Mouse (Mus musculus): Measurements from ENCODE around the gene Spryd3.

Spryd3 gene

GRCm38 (mm10) chr15:102112827-102113226, 23.2 kb downstream of the Spryd3 start:
- no peak for DNase-seq (ENCODE audit: low spot score)

- no peak for DNase-seq (ENCODE audit: low spot score)
Measured at GRCm38 (mm10) chr15:102112181-102112580, 23.9 kb downstream of the Spryd3 start.

GRCm38 (mm10) chr15:102111495-102111829, 24.6 kb downstream of the Spryd3 start:
- DNase-seq (ENCODE audit: low spot score): no peak

GRCm38 (mm10) chr15:102110701-102111494, 25.1 kb downstream of the Spryd3 start:
- DNase-seq (ENCODE audit: low spot score): no peak

GRCm38 (mm10) chr15:102110271-102110670, 25.8 kb downstream of the Spryd3 start:
- no peak for DNase-seq (ENCODE audit: low spot score)

GRCm38 (mm10) chr15:102108651-102109525, 27.1 kb downstream of the Spryd3 start:
- peak; percentile 74 for DNase-seq (ENCODE audit: low spot score)

GRCm38 (mm10) chr15:102107689-102108573, 28.1 kb downstream of the Spryd3 start:
- peak; percentile 66 for DNase-seq (ENCODE audit: low spot score)

- DNase-seq (ENCODE audit: low spot score): no peak
Measured at GRCm38 (mm10) chr15:102106754-102107456, 29.1 kb downstream of the Spryd3 start.

DNA sequence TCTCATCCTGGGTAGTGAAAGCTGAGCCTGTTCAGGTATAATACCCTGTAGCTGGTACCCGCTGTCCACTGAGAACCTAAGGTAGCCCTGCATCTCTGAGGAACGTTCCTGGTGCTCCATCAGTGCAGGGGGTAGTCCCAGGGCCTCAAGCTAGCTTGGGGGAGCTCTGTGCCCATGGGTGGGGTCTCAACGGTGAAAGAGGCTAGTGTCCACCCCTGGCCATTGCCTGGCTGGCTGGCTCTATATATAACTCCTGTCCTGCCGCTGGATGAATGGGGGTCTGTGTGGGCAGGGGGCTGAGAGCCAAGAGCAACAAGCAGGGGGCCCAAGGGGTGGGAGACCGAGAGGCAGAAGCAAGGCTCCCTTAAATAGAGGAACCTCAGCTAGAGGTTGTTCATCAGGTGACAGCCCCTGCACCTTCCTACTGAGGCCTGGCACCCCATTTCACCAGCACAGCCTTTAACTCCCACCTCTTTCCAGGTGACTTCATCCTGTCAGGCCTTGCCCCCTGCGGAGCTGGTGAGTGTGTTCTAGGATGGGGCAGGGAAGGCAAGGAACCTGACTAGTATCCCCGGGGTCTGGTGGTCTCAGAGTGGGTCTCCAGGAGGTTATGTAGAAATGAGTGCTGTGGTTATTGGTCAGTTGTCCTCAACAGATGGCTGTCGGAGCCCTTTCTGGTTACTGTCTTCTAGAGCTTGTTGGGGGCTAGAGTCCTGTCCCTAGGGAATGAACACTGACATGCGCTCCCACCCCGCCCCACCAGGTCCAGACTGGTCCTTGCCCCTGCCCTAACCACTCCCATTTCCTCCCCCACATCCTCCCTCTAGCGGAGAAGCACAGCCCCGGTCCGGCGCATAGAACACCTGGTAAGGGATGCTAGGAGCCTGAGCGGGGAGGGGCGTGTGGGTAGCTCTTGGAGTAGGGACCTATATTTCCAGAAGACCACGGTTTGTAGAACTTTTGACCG, 30.0 kb downstream of the Spryd3 start:
- no peak for DNase-seq (ENCODE audit: low spot score)

DNA sequence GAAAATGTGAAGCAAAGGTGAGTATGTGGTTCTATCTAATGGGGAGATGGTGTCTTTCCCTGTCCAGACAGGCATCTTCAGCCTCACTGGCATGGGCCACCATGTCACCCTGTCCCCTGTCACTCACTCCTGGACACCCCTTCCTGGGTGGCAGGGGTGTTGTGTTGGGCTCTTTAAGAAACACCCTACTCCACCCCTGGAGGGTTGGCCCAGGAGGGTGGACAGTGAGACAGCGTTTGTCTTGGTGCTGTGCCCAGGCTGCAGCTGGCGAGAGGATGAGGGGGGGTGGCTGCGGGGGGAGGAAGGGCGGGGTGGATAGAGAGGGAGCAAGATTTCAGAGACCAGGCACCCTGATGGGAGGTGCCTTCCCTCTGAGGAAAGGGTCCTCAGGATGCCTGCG, 30.7 kb downstream of the Spryd3 start:
- no peak for DNase-seq (ENCODE audit: low spot score)

- no peak for DNase-seq (ENCODE audit: low spot score)
Measured at GRCm38 (mm10) chr15:102103947-102104555, 32.0 kb downstream of the Spryd3 start.

DNA sequence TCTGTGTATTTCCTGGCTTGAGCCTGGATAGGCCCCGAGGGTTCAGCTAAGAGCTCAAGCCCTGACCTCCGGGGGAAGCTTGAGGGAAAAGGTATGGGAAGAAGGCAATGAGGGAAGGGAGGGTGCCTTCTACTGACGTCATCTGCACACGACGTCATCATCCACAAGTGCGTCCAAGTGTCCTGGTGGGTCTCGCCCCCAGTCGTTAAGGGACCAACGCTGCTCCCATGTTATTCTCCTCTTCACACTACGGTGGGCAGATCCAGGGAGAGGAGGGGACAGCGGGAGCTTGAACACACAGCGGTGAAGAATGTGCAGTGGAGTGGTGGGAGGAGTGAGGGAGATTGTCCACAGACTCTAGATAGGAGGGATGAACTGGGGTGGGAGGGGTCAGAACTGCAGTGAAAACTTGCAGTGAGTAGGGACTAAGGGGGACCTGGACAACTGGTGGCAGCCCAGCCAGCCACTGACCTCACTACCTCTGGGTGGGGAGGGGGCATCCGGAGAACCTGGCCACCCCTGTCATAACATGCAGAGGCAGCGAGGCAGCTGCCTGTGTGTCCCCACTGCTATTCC, 32.6 kb downstream of the Spryd3 start:
- DNase-seq (ENCODE audit: low spot score): no peak

DNA sequence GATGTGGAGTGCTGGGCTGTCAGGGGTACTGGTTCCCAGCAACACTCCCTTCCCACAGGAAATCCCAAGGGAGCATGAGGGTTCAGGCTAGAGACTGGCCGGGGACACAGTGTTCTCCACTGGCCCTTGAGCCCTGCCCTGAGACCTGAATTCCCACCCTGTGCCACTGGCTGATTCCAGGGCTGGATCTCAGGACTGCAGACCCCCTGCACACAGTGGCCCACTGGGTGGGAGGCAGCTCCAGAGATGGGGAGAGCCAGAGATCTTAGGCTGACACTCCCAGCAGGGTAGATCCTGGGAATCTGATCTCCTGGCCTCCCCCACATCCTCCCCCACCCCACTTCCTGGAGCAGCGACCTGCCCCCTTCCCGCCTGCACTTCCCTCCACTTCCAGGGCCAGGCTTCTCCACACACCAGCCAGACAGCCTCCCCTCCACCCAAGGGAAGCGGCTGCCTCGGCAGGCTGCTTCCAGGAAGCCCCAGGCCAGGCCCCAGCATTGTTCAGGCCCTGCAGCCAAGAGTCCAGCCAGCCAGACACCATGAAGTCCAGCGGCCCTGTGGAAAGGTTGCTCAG, 33.4 kb downstream of the Spryd3 start:
- no peak for DNase-seq (ENCODE audit: low spot score)

DNA sequence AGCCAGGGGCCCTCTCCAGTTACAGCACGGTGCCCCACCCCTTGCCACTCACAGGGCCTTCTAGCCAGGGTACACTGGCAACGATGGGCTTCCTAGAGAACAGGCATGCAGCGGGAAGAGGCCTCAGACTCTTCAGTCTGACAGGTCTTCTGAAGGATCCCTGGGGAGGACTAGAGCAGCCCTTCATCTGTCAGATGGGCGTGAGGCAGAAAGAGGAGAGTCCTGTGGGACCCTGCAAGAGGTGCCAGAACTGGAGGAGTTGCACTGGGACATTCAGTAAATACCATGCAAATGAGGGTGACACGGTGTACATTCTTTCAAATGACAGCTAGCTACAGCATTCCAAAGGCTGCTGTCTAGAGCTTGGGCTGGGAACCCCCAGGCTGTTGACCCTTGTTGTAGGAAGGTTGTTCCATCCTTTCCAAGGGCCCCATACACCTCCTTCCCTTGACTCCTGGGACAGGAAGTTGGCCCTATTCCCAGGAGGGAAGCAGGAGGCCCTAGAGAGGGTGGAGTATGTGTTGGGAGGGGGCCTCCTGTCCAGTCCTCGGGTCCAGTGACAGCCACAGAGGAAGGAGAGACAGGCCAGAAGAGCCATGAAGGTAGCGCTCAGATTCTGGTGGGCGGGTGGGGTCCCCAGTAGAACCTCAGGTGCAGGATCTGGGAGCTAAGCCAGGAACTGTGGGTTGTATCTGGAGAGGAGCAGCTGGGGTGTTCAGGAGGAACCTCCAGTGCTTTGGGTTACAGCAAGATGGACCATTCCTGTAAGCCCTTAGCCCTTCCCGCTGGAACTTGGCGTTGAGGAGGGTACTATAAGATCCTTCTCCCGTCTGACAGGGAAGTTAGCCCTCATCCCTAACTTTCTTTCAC, 34.1 kb downstream of the Spryd3 start:
- no peak for DNase-seq (ENCODE audit: low spot score)

GRCm38 (mm10) chr15:102100996-102101671, 34.9 kb downstream of the Spryd3 start:
- DNase-seq (ENCODE audit: low spot score): no peak

DNA sequence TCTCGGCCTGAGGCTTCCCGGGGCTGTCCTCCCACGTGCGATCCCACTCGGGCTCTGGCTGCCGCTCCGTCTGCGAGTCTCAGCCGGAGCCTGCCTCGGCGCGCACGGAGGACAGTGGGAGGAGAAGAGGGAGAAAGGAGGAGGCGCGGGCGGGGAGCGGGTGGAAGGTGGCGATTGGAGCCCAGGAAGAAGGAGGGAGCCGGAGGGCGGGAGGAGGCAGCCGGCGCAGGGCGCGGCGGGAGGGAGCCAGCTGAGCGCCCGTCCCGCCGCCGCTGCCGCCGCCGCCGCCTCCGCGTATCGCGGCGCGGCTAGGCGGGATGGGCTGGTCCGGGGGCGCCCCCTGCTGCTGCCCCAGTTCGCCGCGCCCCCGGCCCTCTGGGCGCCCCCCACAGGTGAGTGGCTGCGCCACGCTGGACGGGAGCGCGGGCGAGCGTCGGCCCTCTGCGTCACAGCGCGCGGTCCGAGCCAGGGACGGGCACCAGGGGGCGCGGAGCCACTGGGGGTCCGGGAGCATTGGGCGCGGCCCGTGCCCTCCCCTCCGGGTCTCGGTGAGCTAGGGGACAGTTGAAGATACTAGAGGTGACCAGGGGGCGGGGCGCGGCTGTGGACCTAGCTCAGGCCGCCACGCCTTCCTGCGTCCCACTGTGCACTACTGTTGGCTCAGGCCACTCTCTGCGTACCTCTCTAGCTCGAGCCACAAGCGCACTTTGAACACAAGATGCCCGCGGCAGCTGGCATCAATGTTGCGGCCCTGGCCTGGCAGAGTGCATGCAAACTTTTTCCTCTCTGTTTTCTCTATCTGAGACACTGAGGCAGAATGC, 35.7 kb downstream of the Spryd3 start, which contains the start of gene Tns2:
Tns2 (plus strand) TSS at position 253 of the 821 bp plus-strand sequence.
- no peak for DNase-seq (ENCODE audit: low spot score)

DNA sequence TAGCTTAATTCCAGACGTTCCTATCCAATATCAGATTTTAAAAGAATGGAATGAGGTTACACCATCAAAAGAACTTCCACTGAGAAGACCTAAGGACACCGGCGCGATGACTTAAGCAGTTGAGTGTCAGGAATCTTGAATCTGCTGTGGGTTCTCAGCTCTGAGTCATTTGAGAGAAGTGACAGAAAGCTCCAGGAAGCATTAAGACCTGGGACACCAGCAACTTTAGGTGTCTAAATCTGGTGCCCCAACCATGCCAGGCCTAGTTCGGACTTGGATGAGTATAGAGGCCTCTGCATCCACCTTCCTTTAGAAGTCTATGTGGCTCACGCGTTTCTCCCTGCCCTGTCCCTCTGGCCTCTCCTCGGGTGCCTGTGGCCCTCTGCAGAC, 36.3 kb downstream of the Spryd3 start:
- DNase-seq (ENCODE audit: low spot score): no peak

Measured in layer of hippocampus, adult 9-10 months (tissue).